Mouse (Mus musculus) ES-Bruce4 (cell line): ENCODE data around the gene Nme4.

ENCODE experiments used
- CTCF ChIP-seq: IDR thresholded peaks from one replicate; pipeline ENCODE4 v1.8.1; 2011; ENCODE audit warnings: low read depth, low read length
- EP300 ChIP-seq: IDR thresholded peaks from 2 replicates; pipeline ENCODE4 v1.6.1; 2011; ENCODE audit warnings: low read depth, low read length; ENCODE audit not compliant: insufficient read depth
- POLR2A ChIP-seq: IDR thresholded peaks from one replicate; pipeline ENCODE4 v1.8.1; 2011; ENCODE audit warnings: low read length; ENCODE audit not compliant: insufficient read depth

- no peak for TF ChIP-seq POLR2A
- TF ChIP-seq CTCF: no peak
- TF ChIP-seq EP300: no peak
Observed at GRCm38 (mm10) chr17:26055164-26055563, 40.2 kb downstream of the Nme4 start.
